Mouse (Mus musculus): Measurements from ENCODE around the gene Naxe. TPM values are rescaled to one million over a fixed set of nuclear protein-coding genes. Genes with fewer than 3 reads are reported as not detected.
A peak's percentile ranks its signal among the peaks of the same experiment; 100 is the strongest.

Gene Naxe
- polyA plus RNA-seq, 1 experiment from 2014 or later, result 171 TPM

- no peak overlapping the region for H3K9ac ChIP-seq (ENCODE audit: low read length)
- ATAC-seq (ENCODE audit: insufficient number of reproducible peaks, low FRiP score, low TSS enrichment, low read depth) (no peak), DNase-seq (ENCODE audit: low spot score) (no peak)
- H3K4me3 ChIP-seq (ENCODE audit: low read depth, low read length), result no peak overlapping the region
- no peaks in the 10 kb centered on the region for H3K27me3 ChIP-seq (ENCODE audit: control insufficient read depth, insufficient read depth, low read length)
- H3K4me2 ChIP-seq (ENCODE audit: low read depth, severe bottlenecking), result no peak overlapping the region
- H3K36me3 ChIP-seq (ENCODE audit: control insufficient read depth, insufficient read depth, low read length), result peaks cover 13% of the 10 kb centered on the region; the same call in 1 of the 2 replicates
- no peaks in the 10 kb centered on the region for H3K4me1 ChIP-seq (ENCODE audit: control insufficient read depth, insufficient read depth, low read length)
- H3K27ac ChIP-seq (replicated peaks; ENCODE audit: low read depth, low read length), result no peak overlapping the region
- WGBS, result 86% methylated on average over 6 of the region's 6 CpGs
- H3K9me3 ChIP-seq (ENCODE audit: control insufficient read depth, low read length), result no peaks in the 10 kb centered on the region
Observed at GRCm38 (mm10) chr3:88090616-88091015, 32.3 kb upstream of the Naxe start.

GRCm38 (mm10) chr3:88090106-88090505 lies 31.8 kb upstream of the Naxe start:
- DNase-seq (ENCODE audit: low spot score) (no peak), ATAC-seq (ENCODE audit: insufficient number of reproducible peaks, low FRiP score, low TSS enrichment, low read depth) (no peak)
- Histone ChIP-seq H3K4me3 (ENCODE audit: low read depth, low read length) (no peak overlapping the region), H3K9me3 (ENCODE audit: control insufficient read depth, low read length) (no peaks in the 10 kb centered on the region), H3K9ac (ENCODE audit: low read length) (no peak overlapping the region), H3K4me1 (ENCODE audit: control insufficient read depth, insufficient read depth, low read length) (no peaks in the 10 kb centered on the region), H3K4me2 (ENCODE audit: low read depth, severe bottlenecking) (no peak overlapping the region), H3K36me3 (ENCODE audit: control insufficient read depth, insufficient read depth, low read length) (peaks cover 13% of the 10 kb centered on the region; the same call in 1 of the 2 replicates), H3K27me3 (ENCODE audit: control insufficient read depth, insufficient read depth, low read length) (no peaks in the 10 kb centered on the region), H3K27ac (replicated peaks; ENCODE audit: low read depth, low read length) (no peak overlapping the region)
- 95% methylated on average over 7 of the region's 7 CpGs for WGBS

- Histone ChIP-seq H3K4me2 (ENCODE audit: low read depth, severe bottlenecking) (no peak overlapping the region), H3K4me3 (ENCODE audit: low read depth, low read length) (no peak overlapping the region), H3K9ac (ENCODE audit: low read length) (no peak overlapping the region), H3K9me3 (ENCODE audit: control insufficient read depth, low read length) (no peaks in the 10 kb centered on the region), H3K36me3 (ENCODE audit: control insufficient read depth, insufficient read depth, low read length) (peaks cover 9% of the 10 kb centered on the region; the same call in 1 of the 2 replicates), H3K4me1 (ENCODE audit: control insufficient read depth, insufficient read depth, low read length) (0 out of 2 replicates have a peak, but pooled peaks cover 2% of the 10 kb centered on the region), H3K27ac (replicated peaks; ENCODE audit: low read depth, low read length) (no peak overlapping the region), H3K27me3 (ENCODE audit: control insufficient read depth, insufficient read depth, low read length) (no peaks in the 10 kb centered on the region)
- ATAC-seq (ENCODE audit: insufficient number of reproducible peaks, low FRiP score, low TSS enrichment, low read depth) (no peak), DNase-seq (ENCODE audit: low spot score) (no peak)
- 86% methylated on average over 1 of the region's 1 CpGs for WGBS
Observed at GRCm38 (mm10) chr3:88087688-88088087, 29.4 kb upstream of the Naxe start.

- Histone ChIP-seq H3K9me3 (ENCODE audit: control insufficient read depth, low read length) (no peaks in the 10 kb centered on the region), H3K27ac (replicated peaks; ENCODE audit: low read depth, low read length) (no peak overlapping the region), H3K9ac (ENCODE audit: low read length) (no peak overlapping the region), H3K36me3 (ENCODE audit: control insufficient read depth, insufficient read depth, low read length) (peaks cover 2% of the 10 kb centered on the region; the same call in 1 of the 2 replicates), H3K4me1 (ENCODE audit: control insufficient read depth, insufficient read depth, low read length) (peaks cover 7% of the 10 kb centered on the region; the same call in 1 of the 2 replicates), H3K4me2 (ENCODE audit: low read depth, severe bottlenecking) (no peak overlapping the region), H3K4me3 (ENCODE audit: low read depth, low read length) (no peak overlapping the region), H3K27me3 (ENCODE audit: control insufficient read depth, insufficient read depth, low read length) (no peaks in the 10 kb centered on the region)
- DNase-seq (ENCODE audit: low spot score) (no peak), ATAC-seq (ENCODE audit: insufficient number of reproducible peaks, low FRiP score, low TSS enrichment, low read depth) (no peak)
- 65% methylated on average over 5 of the region's 9 CpGs for WGBS
Observed at GRCm38 (mm10) chr3:88085459-88085858, 27.2 kb upstream of the Naxe start.

- 91% methylated on average over 2 of the region's 2 CpGs for WGBS
- no peak overlapping the region for H3K4me3 ChIP-seq (ENCODE audit: low read depth, low read length)
- H3K9me3 ChIP-seq (ENCODE audit: control insufficient read depth, low read length), result no peaks in the 10 kb centered on the region
- H3K9ac ChIP-seq (ENCODE audit: low read length), result no peak overlapping the region
- no peak overlapping the region for H3K27ac ChIP-seq (replicated peaks; ENCODE audit: low read depth, low read length)
- peaks cover 7% of the 10 kb centered on the region; the same call in 1 of the 2 replicates for H3K4me1 ChIP-seq (ENCODE audit: control insufficient read depth, insufficient read depth, low read length)
- H3K36me3 ChIP-seq (ENCODE audit: control insufficient read depth, insufficient read depth, low read length), result peaks cover 2% of the 10 kb centered on the region; the same call in 1 of the 2 replicates
- H3K27me3 ChIP-seq (ENCODE audit: control insufficient read depth, insufficient read depth, low read length), result no peaks in the 10 kb centered on the region
- ATAC-seq (ENCODE audit: insufficient number of reproducible peaks, low FRiP score, low TSS enrichment, low read depth) (no peak), DNase-seq (ENCODE audit: low spot score) (no peak)
- H3K4me2 ChIP-seq (ENCODE audit: low read depth, severe bottlenecking), result no peak overlapping the region
Observed at GRCm38 (mm10) chr3:88084001-88084400, 25.7 kb upstream of the Naxe start.

GRCm38 (mm10) chr3:88082663-88083062 lies 24.4 kb upstream of the Naxe start:
- H3K9ac ChIP-seq (ENCODE audit: low read length), result no peak overlapping the region; the same call in 1 of the 2 replicates
- no peak overlapping the region for H3K27ac ChIP-seq (replicated peaks; ENCODE audit: low read depth, low read length)
- H3K4me3 ChIP-seq (ENCODE audit: low read depth, low read length), result peak overlapping the region; percentile 77
- H3K36me3 ChIP-seq (ENCODE audit: control insufficient read depth, insufficient read depth, low read length), result peaks cover 2% of the 10 kb centered on the region; the same call in 1 of the 2 replicates
- no peaks in the 10 kb centered on the region for H3K27me3 ChIP-seq (ENCODE audit: control insufficient read depth, insufficient read depth, low read length)
- ATAC-seq (ENCODE audit: insufficient number of reproducible peaks, low FRiP score, low TSS enrichment, low read depth) (no peak), DNase-seq (ENCODE audit: low spot score) (no peak)
- H3K4me2 ChIP-seq (ENCODE audit: low read depth, severe bottlenecking), result peak overlapping the region; percentile 76
- H3K9me3 ChIP-seq (ENCODE audit: control insufficient read depth, low read length), result no peaks in the 10 kb centered on the region
- peaks cover 7% of the 10 kb centered on the region; the same call in 1 of the 2 replicates for H3K4me1 ChIP-seq (ENCODE audit: control insufficient read depth, insufficient read depth, low read length)
- 30% methylated on average over 4 of the region's 4 CpGs for WGBS

- Histone ChIP-seq H3K27me3 (ENCODE audit: control insufficient read depth, insufficient read depth, low read length) (no peaks in the 10 kb centered on the region), H3K4me1 (ENCODE audit: control insufficient read depth, insufficient read depth, low read length) (peaks cover 7% of the 10 kb centered on the region; the same call in 1 of the 2 replicates), H3K27ac (replicated peaks; ENCODE audit: low read depth, low read length) (no peak overlapping the region), H3K4me3 (ENCODE audit: low read depth, low read length) (peak overlapping the region; percentile 77), H3K36me3 (ENCODE audit: control insufficient read depth, insufficient read depth, low read length) (peaks cover 2% of the 10 kb centered on the region; the same call in 1 of the 2 replicates), H3K4me2 (ENCODE audit: low read depth, severe bottlenecking) (peak overlapping the region; percentile 76), H3K9ac (ENCODE audit: low read length) (peak overlapping the region; percentile 63), H3K9me3 (ENCODE audit: control insufficient read depth, low read length) (no peaks in the 10 kb centered on the region)
- WGBS, result 3% methylated on average over 13 of the region's 13 CpGs
- ATAC-seq (ENCODE audit: insufficient number of reproducible peaks, low FRiP score, low TSS enrichment, low read depth), result no peak; the same call in 1 of the 2 replicates
- DNase-seq (ENCODE audit: low spot score), result no peak
Observed at GRCm38 (mm10) chr3:88082224-88082618, 23.9 kb upstream of the Naxe start.

- peak within 1 kb of the TSS; percentile 77 for H3K4me3 ChIP-seq (ENCODE audit: low read depth, low read length)
- H3K4me2 ChIP-seq (ENCODE audit: low read depth, severe bottlenecking), result peak within 1 kb of the TSS; percentile 76
- H3K36me3 ChIP-seq (ENCODE audit: control insufficient read depth, insufficient read depth, low read length), result peaks cover 2% of the 10 kb centered on the region; the same call in 1 of the 2 replicates
- WGBS, result 21% methylated on average over 33 of the region's 33 CpGs
- peak within 1 kb of the TSS; percentile 63 for H3K9ac ChIP-seq (ENCODE audit: low read length)
- peak; percentile 64 for ATAC-seq (ENCODE audit: insufficient number of reproducible peaks, low FRiP score, low TSS enrichment, low read depth)
- H3K4me1 ChIP-seq (ENCODE audit: control insufficient read depth, insufficient read depth, low read length), result peaks cover 7% of the 10 kb centered on the region; the same call in 1 of the 2 replicates
- no peak within 1 kb of the TSS for H3K27ac ChIP-seq (replicated peaks; ENCODE audit: low read depth, low read length)
- peak; percentile 90 for DNase-seq (ENCODE audit: low spot score)
- H3K9me3 ChIP-seq (ENCODE audit: control insufficient read depth, low read length), result no peaks in the 10 kb centered on the region
- no peaks in the 10 kb centered on the region for H3K27me3 ChIP-seq (ENCODE audit: control insufficient read depth, insufficient read depth, low read length)
Observed at GRCm38 (mm10) chr3:88081345-88082223, 23.3 kb upstream of the Naxe start, which contains the start of gene Iqgap3. TSS of gene Iqgap3 (plus strand) at chr3:88081971.

Data from limb, embryonic 11.5 days (tissue).